Mouse (Mus musculus): ENCODE measurements at regions not wholly inside any gene's neighbourhood (a gene's known extent, or its start where the extent isn't known, plus 50 kb on each side); places are given as distances from the start of the nearest gene placed in this dataset.

- TF ChIP-seq CTCF (IDR thresholded peaks at IDR 0.05; ENCODE audit: low read depth) = no peak
- TF ChIP-seq EP300 (optimal IDR thresholded peaks at IDR 0.05) = no peak
Observed at GRCm38 (mm10) chr14:99579271-99579759, 280.8 kb downstream of the Klf5 start.
